Mouse (Mus musculus) midbrain, embryonic 15.5 days (tissue): ENCODE measurements around the gene Phlpp1. TPM values are rescaled to one million over a fixed set of nuclear protein-coding genes. Genes with fewer than 3 reads are reported as not detected.
A peak's percentile ranks its signal among the peaks of the same experiment; 100 is the strongest.

Experiments used
- ATAC-seq: fragments of 200-750 bp; cut with Nextera tagmentation; replicated peaks from 2 replicates; pipeline ENCODE4 v1.8.0; 2017; ENCODE audit warnings: moderate TSS enrichment
- H3K27ac ChIP-seq: fragments of 300-500 bp; sonication (generic); 2 replicates; pipeline ENCODE4 v1.5.1; 2015; ENCODE audit warnings: mild to moderate bottlenecking, inconsistent platforms
- H3K27me3 ChIP-seq: fragments of 300-500 bp; sonication (generic); replicated peaks from 2 replicates; pipeline ENCODE4 v1.6.1; 2015; ENCODE audit warnings: inconsistent platforms
- H3K36me3 ChIP-seq: fragments of 300-500 bp; sonication (generic); replicated peaks from 2 replicates; pipeline ENCODE4 v1.6.1; 2015; ENCODE audit warnings: inconsistent platforms
- H3K4me1 ChIP-seq: fragments of 300-500 bp; sonication (generic); 2 replicates; pipeline ENCODE4 v1.6.1; 2015; ENCODE audit warnings: inconsistent platforms
- H3K4me2 ChIP-seq: fragments of 300-500 bp; sonication (generic); 2 replicates; pipeline ENCODE4 v1.6.1; 2015; ENCODE audit warnings: inconsistent platforms, mild to moderate bottlenecking, moderate library complexity
- H3K4me3 ChIP-seq: fragments of 300-500 bp; sonication (generic); 2 replicates; pipeline ENCODE4 v1.5.1; 2015; ENCODE audit warnings: mild to moderate bottlenecking, inconsistent platforms
- H3K9ac ChIP-seq: fragments of 300-500 bp; sonication (generic); 2 replicates; pipeline ENCODE4 v1.6.1; 2015; ENCODE audit warnings: mild to moderate bottlenecking, inconsistent platforms
- H3K9me3 ChIP-seq: fragments of 300-500 bp; sonication (generic); 2 replicates; pipeline ENCODE4 v1.6.1; 2016; ENCODE audit warnings: inconsistent platforms
- WGBS: fragments of 180-500 bp; shearing (Covaris S2); methylation state at CpG from one replicate; pipeline ENCODE4 v1.1.7; 2015; ENCODE audit warnings: mixed read lengths; 5-methylcytosine and 5-hydroxymethylcytosine counted together
- polyA plus RNA-seq: library from polyadenylated mRNA; unstranded; fragments of >200 nt; fragmentation: Nextera tagmentation; extraction: Ambion mirVana; gene quantifications from 2 replicates; pipeline ENCODE4 v1.2.1, GENCODE M21; 2015

Gene Phlpp1
- polyA plus RNA-seq, 1 experiment from 2014 or later = 8.0 TPM

GRCm38 (mm10) chr1:106201929-106202328, 30.4 kb downstream of the Phlpp1 start:
- no peak overlapping the region for H3K9ac ChIP-seq
- H3K4me2 ChIP-seq = no peak overlapping the region
- ATAC-seq = no peak
- peaks cover 26% of the 10 kb centered on the region for H3K4me1 ChIP-seq
- no peaks in the 10 kb centered on the region for H3K36me3 ChIP-seq
- WGBS = 50% methylated on average over 4 of the region's 4 CpGs
- H3K4me3 ChIP-seq = no peak overlapping the region
- H3K27me3 ChIP-seq = no peaks in the 10 kb centered on the region
- 0 out of 2 replicates have a peak overlapping the region, but pooled peaks have one; percentile 1 for H3K27ac ChIP-seq
- H3K9me3 ChIP-seq = no peaks in the 10 kb centered on the region

GRCm38 (mm10) chr1:106203942-106204341, 32.4 kb downstream of the Phlpp1 start:
- Histone ChIP-seq H3K9me3 (no peaks in the 10 kb centered on the region), H3K36me3 (no peaks in the 10 kb centered on the region), H3K4me3 (no peak overlapping the region), H3K4me2 (no peak overlapping the region), H3K4me1 (peaks cover 24% of the 10 kb centered on the region), H3K27me3 (no peaks in the 10 kb centered on the region), H3K27ac (no peak overlapping the region), H3K9ac (no peak overlapping the region)
- WGBS = 68% methylated on average over 3 of the region's 3 CpGs
- no peak for ATAC-seq

DNA sequence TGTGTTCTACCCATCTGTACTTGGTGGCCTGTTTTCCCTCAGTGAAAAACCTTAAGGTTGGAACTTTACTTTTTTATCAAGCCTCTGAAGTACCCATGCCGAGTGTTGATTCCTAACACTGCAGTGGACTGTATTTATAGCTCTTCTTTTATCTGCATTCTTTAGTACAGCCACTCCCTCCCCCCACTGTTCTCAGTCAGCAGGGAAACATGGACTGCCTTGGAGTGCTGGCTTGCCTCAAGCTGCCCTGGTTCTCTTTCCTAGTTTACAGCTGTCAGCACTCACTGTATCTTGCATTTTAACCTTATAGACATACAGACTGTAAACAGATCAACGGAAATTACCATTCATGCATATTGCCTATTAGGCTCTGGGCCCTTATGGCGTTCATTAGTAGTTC, 32.8 kb downstream of the Phlpp1 start:
- Histone ChIP-seq H3K27me3 (no peaks in the 10 kb centered on the region), H3K36me3 (no peaks in the 10 kb centered on the region), H3K4me3 (no peak overlapping the region), H3K9ac (no peak overlapping the region), H3K27ac (no peak overlapping the region), H3K4me1 (peaks cover 20% of the 10 kb centered on the region), H3K4me2 (no peak overlapping the region), H3K9me3 (no peaks in the 10 kb centered on the region)
- WGBS = 43% methylated on average over 3 of the region's 3 CpGs
- no peak for ATAC-seq

GRCm38 (mm10) chr1:106208581-106208980, 37.0 kb downstream of the Phlpp1 start:
- Histone ChIP-seq H3K4me3 (no peak overlapping the region), H3K4me2 (no peak overlapping the region), H3K27ac (no peak overlapping the region), H3K27me3 (no peaks in the 10 kb centered on the region), H3K4me1 (peaks cover 10% of the 10 kb centered on the region; the same call in 1 of the 2 replicates), H3K9me3 (no peaks in the 10 kb centered on the region), H3K9ac (no peak overlapping the region), H3K36me3 (no peaks in the 10 kb centered on the region)
- 73% methylated on average over 5 of the region's 5 CpGs for WGBS
- no peak for ATAC-seq

DNA sequence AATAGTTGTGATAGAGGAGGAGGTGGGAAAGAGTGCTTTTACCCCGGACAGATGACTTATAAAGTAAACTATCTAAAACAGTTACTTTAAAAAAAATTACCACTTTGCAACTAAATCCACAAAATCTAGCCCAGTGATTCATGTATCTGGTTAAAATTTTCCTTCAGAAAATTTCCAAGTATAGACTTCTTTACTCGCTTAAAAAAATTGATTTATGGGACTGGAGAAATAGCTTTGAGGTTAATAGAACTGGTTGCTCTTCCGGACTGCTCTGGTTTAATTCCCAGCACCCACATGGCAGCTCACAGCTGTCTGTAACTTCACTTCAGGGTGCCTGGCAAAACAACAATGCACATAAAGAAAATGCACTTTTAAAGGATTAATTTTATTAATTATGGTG, 38.9 kb downstream of the Phlpp1 start:
- Histone ChIP-seq H3K27ac (no peak overlapping the region), H3K36me3 (no peaks in the 10 kb centered on the region), H3K4me2 (no peak overlapping the region), H3K9me3 (no peaks in the 10 kb centered on the region), H3K9ac (no peak overlapping the region), H3K4me1 (peaks cover 5% of the 10 kb centered on the region; the same call in 1 of the 2 replicates), H3K4me3 (no peak overlapping the region), H3K27me3 (no peaks in the 10 kb centered on the region)
- ATAC-seq = no peak
- 87% methylated on average over 3 of the region's 3 CpGs for WGBS

GRCm38 (mm10) chr1:106211146-106211545, 39.6 kb downstream of the Phlpp1 start:
- no peak overlapping the region for H3K9ac ChIP-seq
- no peaks in the 10 kb centered on the region for H3K36me3 ChIP-seq
- ATAC-seq = no peak
- no peaks in the 10 kb centered on the region for H3K9me3 ChIP-seq
- no peak overlapping the region for H3K27ac ChIP-seq
- 91% methylated on average over 5 of the region's 5 CpGs for WGBS
- no peak overlapping the region for H3K4me3 ChIP-seq
- H3K4me1 ChIP-seq = peaks cover 5% of the 10 kb centered on the region; the same call in 1 of the 2 replicates
- no peak overlapping the region for H3K4me2 ChIP-seq
- no peaks in the 10 kb centered on the region for H3K27me3 ChIP-seq

GRCm38 (mm10) chr1:106220431-106220830, 48.9 kb downstream of the Phlpp1 start:
- no peaks in the 10 kb centered on the region for H3K27me3 ChIP-seq
- H3K9me3 ChIP-seq = no peaks in the 10 kb centered on the region
- H3K9ac ChIP-seq = no peak overlapping the region
- H3K4me2 ChIP-seq = no peak overlapping the region
- no peak overlapping the region for H3K4me3 ChIP-seq
- no peaks in the 10 kb centered on the region for H3K4me1 ChIP-seq
- no peak for ATAC-seq
- H3K36me3 ChIP-seq = no peaks in the 10 kb centered on the region
- H3K27ac ChIP-seq = no peak overlapping the region
- 77% methylated on average over 6 of the region's 6 CpGs for WGBS

GRCm38 (mm10) chr1:106221371-106221770, 49.8 kb downstream of the Phlpp1 start:
- Histone ChIP-seq H3K4me1 (no peaks in the 10 kb centered on the region), H3K9me3 (no peaks in the 10 kb centered on the region), H3K27me3 (no peaks in the 10 kb centered on the region), H3K36me3 (no peaks in the 10 kb centered on the region), H3K27ac (no peak overlapping the region), H3K9ac (no peak overlapping the region), H3K4me2 (no peak overlapping the region), H3K4me3 (no peak overlapping the region)
- no peak for ATAC-seq
- WGBS = 80% methylated on average over 1 of the region's 1 CpGs

- no peak overlapping the region for H3K27ac ChIP-seq
- no peaks in the 10 kb centered on the region for H3K27me3 ChIP-seq
- ATAC-seq = no peak
- H3K4me2 ChIP-seq = no peak overlapping the region
- no peak overlapping the region for H3K9ac ChIP-seq
- no peaks in the 10 kb centered on the region for H3K4me1 ChIP-seq
- H3K4me3 ChIP-seq = no peak overlapping the region
- no peaks in the 10 kb centered on the region for H3K9me3 ChIP-seq
- no peaks in the 10 kb centered on the region for H3K36me3 ChIP-seq
- WGBS = 14% methylated on average over 2 of the region's 2 CpGs
Measured at GRCm38 (mm10) chr1:106221964-106222363, 50.4 kb downstream of the Phlpp1 start.

DNA sequence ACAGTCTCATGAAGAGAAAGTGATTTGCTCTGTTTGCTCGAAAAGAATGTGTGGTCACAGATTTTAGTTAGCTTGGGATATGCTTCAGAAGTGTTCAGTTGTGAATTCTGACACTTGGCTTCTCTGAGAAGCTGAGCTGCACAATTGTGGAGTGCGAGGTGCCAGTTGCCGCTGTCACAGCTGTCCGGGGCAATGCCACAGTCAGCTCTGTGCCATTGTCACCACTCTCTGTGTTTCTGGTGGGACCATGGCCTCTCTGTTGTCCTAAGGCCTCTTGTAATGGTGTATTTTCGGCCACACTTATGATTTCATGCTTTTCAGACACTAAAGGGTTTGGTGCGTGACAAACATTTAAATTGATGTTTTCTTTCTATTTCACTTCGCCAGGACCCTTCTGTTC, 55.1 kb downstream of the Phlpp1 start:
- no peaks in the 10 kb centered on the region for H3K9me3 ChIP-seq
- H3K36me3 ChIP-seq = no peaks in the 10 kb centered on the region
- H3K4me1 ChIP-seq = no peaks in the 10 kb centered on the region
- no peak overlapping the region for H3K9ac ChIP-seq
- no peak overlapping the region for H3K27ac ChIP-seq
- no peak for ATAC-seq
- no peak overlapping the region for H3K4me3 ChIP-seq
- H3K4me2 ChIP-seq = no peak overlapping the region
- H3K27me3 ChIP-seq = no peaks in the 10 kb centered on the region
- WGBS = 60% methylated on average over 7 of the region's 7 CpGs

- no peak overlapping the region for H3K4me3 ChIP-seq
- H3K9ac ChIP-seq = no peak overlapping the region
- no peaks in the 10 kb centered on the region for H3K27me3 ChIP-seq
- no peak for ATAC-seq
- no peaks in the 10 kb centered on the region for H3K4me1 ChIP-seq
- no peak overlapping the region for H3K4me2 ChIP-seq
- WGBS = 86% methylated on average over 3 of the region's 3 CpGs
- H3K27ac ChIP-seq = no peak overlapping the region
- H3K9me3 ChIP-seq = no peaks in the 10 kb centered on the region
- no peaks in the 10 kb centered on the region for H3K36me3 ChIP-seq
Measured at GRCm38 (mm10) chr1:106230313-106230712, 58.8 kb downstream of the Phlpp1 start.

- 97% methylated on average over 5 of the region's 5 CpGs for WGBS
- H3K36me3 ChIP-seq = no peaks in the 10 kb centered on the region
- no peak overlapping the region for H3K4me2 ChIP-seq
- ATAC-seq = no peak
- H3K27me3 ChIP-seq = no peaks in the 10 kb centered on the region
- no peak overlapping the region for H3K9ac ChIP-seq
- no peak overlapping the region for H3K4me3 ChIP-seq
- no peaks in the 10 kb centered on the region for H3K4me1 ChIP-seq
- no peak overlapping the region for H3K27ac ChIP-seq
- no peaks in the 10 kb centered on the region for H3K9me3 ChIP-seq
Measured at GRCm38 (mm10) chr1:106231345-106231744, 59.8 kb downstream of the Phlpp1 start.

DNA sequence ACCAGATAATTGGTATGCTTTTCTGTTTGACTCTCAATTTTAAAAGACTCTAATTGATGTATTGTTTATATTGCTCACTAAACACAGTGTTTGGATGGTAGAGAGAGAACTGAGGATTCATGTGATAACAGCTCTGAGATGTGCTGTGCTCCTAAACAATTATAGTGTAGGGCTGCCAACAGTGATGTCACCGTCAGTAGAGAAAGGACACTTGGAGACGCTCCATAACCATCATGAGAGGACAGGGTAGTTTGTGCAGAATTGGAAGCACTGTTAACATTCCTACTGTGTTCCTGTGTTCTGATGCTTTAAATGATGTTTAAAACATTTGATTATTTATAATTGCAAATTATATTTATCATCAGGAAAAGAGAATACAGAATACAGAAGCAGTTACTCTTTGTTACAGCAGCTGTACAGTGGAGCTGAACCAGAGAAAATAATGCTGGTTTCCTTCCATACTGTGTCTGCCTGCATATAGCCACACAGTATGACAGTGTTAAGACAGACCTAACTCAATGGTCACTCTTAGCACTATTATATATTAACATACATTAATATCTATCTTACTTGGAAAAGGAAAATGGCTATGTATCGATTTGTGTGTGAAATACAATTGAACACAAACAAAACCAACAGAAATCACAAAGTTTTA, 60.4 kb downstream of the Phlpp1 start:
- Histone ChIP-seq H3K4me1 (no peaks in the 10 kb centered on the region), H3K4me2 (no peak overlapping the region), H3K4me3 (no peak overlapping the region), H3K9ac (no peak overlapping the region), H3K36me3 (no peaks in the 10 kb centered on the region), H3K27me3 (no peaks in the 10 kb centered on the region), H3K9me3 (no peaks in the 10 kb centered on the region), H3K27ac (no peak overlapping the region)
- ATAC-seq = peak; percentile 48; the same call in 1 of the 2 replicates
- WGBS = 78% methylated on average over 3 of the region's 3 CpGs
